ENCODE assay signal across 9 mouse cellular contexts in the genomic region with DNA sequence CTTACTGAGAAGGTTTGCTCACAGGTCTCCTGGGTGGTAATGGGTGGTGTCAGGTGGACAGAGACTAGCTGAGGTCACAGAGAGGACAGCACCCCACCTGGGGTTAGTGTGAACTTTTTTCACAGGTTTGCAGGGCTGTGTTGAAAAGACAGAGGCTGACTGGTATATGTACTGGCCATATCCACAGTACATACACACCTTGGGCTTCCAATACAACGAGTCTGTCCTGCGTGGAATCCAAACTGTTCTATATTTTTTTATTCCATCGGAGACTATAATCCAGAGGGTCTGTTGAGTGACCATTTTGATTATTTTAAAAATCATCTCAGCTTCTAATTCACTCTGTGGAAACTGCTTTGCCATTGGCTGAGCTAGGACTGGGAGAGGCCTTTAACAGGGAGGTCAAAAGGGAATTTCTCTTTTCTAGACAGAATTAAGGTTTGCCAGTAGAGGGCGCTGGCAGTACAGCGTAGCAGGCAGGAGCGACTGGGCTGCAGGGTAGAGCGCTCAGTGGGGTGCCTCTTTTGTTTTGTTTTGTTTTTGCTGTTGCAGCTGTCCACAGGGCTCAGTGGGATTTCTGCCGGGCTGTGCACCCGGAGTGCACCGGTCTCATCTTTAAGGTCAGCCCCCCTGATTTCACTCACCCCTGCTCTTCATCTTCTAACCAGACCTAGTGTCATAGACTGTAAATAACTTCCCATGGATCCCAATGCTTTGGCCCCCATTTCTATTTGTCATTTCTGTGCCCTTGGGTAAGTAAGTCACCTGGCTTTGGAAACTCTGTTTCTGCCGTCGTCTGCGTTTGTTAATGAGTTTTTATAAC. TPM values are rescaled to one million over a fixed set of nuclear protein-coding genes. Genes with fewer than 3 reads are reported as not detected.
A peak's percentile ranks its signal among the peaks of the same experiment; 100 is the strongest.
DNase-seq lines count a peak whose midpoint lies in the region; ATAC-seq and TF ChIP-seq lines count a peak whose summit lies in the region.
"Had no signal": no experiment of that assay in that cellular context is flagged by ENCODE, and none has a peak within 500 bp of the region (broad histone marks: within the 10 kb centered on the region; RNA-seq: fewer than 3 reads in every experiment).

No protein-coding gene starts in this region.

- no peaks in the 10 kb centered on the region for H3K9me3 ChIP-seq in embryonic facial prominence, embryonic 15.5 days (replicated peaks)

- H3K27me3 ChIP-seq in C2C12 (ENCODE audit: control insufficient read depth, insufficient read depth, insufficient read length): no peaks in the 10 kb centered on the region
- no peaks in the 10 kb centered on the region for H3K27me3 ChIP-seq in embryonic facial prominence, embryonic 15.5 days

- H3K4me3 ChIP-seq in C2C12 (ENCODE audit: insufficient read depth, poor library complexity, severe bottlenecking): no peak overlapping the region
- peak overlapping the region; percentile 20; the same call in 1 of the 2 replicates for H3K4me3 ChIP-seq in embryonic facial prominence, embryonic 15.5 days (replicated peaks)
- H3K4me3 ChIP-seq in lung, adult 2 months (replicated peaks; ENCODE audit: extremely low read depth, low read depth, low read length): no peak overlapping the region
- no peak overlapping the region for H3K4me3 ChIP-seq in olfactory bulb, adult 2 months (ENCODE audit: insufficient read depth, low read depth, low read length)
- H3K4me3 ChIP-seq: erythroblast, embryonic 14.5 days had no signal

- H3K79me3 ChIP-seq in C2C12 (ENCODE audit: low read depth): no peaks in the 10 kb centered on the region

- H3K4me2 ChIP-seq in embryonic facial prominence, embryonic 15.5 days (replicated peaks): peak overlapping the region; percentile 44

- 24% methylated on average over 13 of the region's 13 CpGs for WGBS in embryonic facial prominence, embryonic 15.5 days
- 26% methylated on average over 13 of the region's 13 CpGs for WGBS in lung, adult 2 months
- WGBS in olfactory bulb, adult 2 months: 29% methylated on average over 13 of the region's 13 CpGs

- no peak overlapping the region for H3K9ac ChIP-seq in embryonic facial prominence, embryonic 15.5 days

- intact Hi-C loops in heart, postnatal 14 days (cut with DNase I): loop anchor here (10.0 kb wide), 1 partner anchor 197 kb away; a partner anchor contains a TSS

- TF ChIP-seq POLR2A in lung, adult 2 months (IDR thresholded peaks at IDR 0.05; ENCODE audit: borderline replicate concordance, extremely low read depth, low read depth, low read length): no peak
- TF ChIP-seq POLR2A in olfactory bulb, adult 2 months (IDR thresholded peaks at IDR 0.05; ENCODE audit: insufficient read depth, low read depth, low read length): no peak

- no peaks in the 10 kb centered on the region for H3K79me2 ChIP-seq in C2C12 (ENCODE audit: control insufficient read depth, insufficient read depth)

- peak; percentile 39; the same call in 1 of the 2 replicates for ATAC-seq in embryonic facial prominence, embryonic 15.5 days (ENCODE audit: insufficient number of reproducible peaks, low FRiP score, low TSS enrichment, low read depth)

- no peaks in the 10 kb centered on the region for H3K4me1 ChIP-seq in embryonic facial prominence, embryonic 15.5 days
- H3K4me1 ChIP-seq in lung, adult 2 months (ENCODE audit: control insufficient read depth, insufficient read depth, low read length): no peaks in the 10 kb centered on the region
- no peaks in the 10 kb centered on the region; the same call in 1 of the 2 replicates for H3K4me1 ChIP-seq in olfactory bulb, adult 2 months (ENCODE audit: control insufficient read depth, insufficient read depth, low read length)

- DNase-seq in brain, adult 2 months (ENCODE audit: low read depth, low spot score): peak; percentile 79
- peak; percentile 45 to 74 for DNase-seq in heart, postnatal 14 days
- peak; percentile 80 for DNase-seq in layer of hippocampus, adult 11-12 months (ENCODE audit: low spot score)
- peak; percentile 42 for DNase-seq in lung, adult 2 months
- DNase-seq in thymus, postnatal 25 days: peak; percentile 23

- H3K27ac ChIP-seq in embryonic facial prominence, embryonic 15.5 days (replicated peaks): no peak overlapping the region
- no peak overlapping the region for H3K27ac ChIP-seq in olfactory bulb, adult 2 months (ENCODE audit: insufficient read depth, low read depth, low read length)

- peak; percentile 55 for TF ChIP-seq CTCF in C2C12 (IDR thresholded peaks at IDR 0.05; ENCODE audit: control insufficient read depth, insufficient read depth, insufficient read length)
- peak; percentile 77 for TF ChIP-seq CTCF in lung, adult 2 months (IDR thresholded peaks at IDR 0.05; ENCODE audit: insufficient read depth, low read length)
- peak; percentile 57; the same call in 1 of the 2 replicates for TF ChIP-seq CTCF in olfactory bulb, adult 2 months (IDR thresholded peaks at IDR 0.05; ENCODE audit: insufficient read depth, low read depth, low read length)

- H3K36me3 ChIP-seq in C2C12 (ENCODE audit: control insufficient read depth, insufficient read depth): no peaks in the 10 kb centered on the region
- no peaks in the 10 kb centered on the region for H3K36me3 ChIP-seq in embryonic facial prominence, embryonic 15.5 days

- no peak overlapping the region for H3ac ChIP-seq in C2C12 (ENCODE audit: control insufficient read depth, insufficient read length, low read depth)

TF ChIP-seq in C2C12, 6 proteins besides CTCF, POLR2A, EP300 and RAD21:
- TF ChIP-seq FOSL1 (IDR thresholded peaks at IDR 0.05; ENCODE audit: insufficient read depth, low read length, poor library complexity, severe bottlenecking) (no peak), MYOD1 (IDR thresholded peaks at IDR 0.05; ENCODE audit: control insufficient read depth, insufficient read length, low read depth) (peak; percentile 59), CEBPB (IDR thresholded peaks at IDR 0.05; ENCODE audit: low read depth) (no peak)

RNA-seq across cellular contexts. Expression of a gene that starts 35.9 kb away (rescaled TPM):
- polyA plus RNA-seq in C2C12 (2012; fragmentation: generic; extraction: Trizol): 0.05 TPM
- polyA plus RNA-seq in embryonic facial prominence, embryonic 15.5 days (2015; fragmentation: Nextera tagmentation; extraction: Ambion mirVana): 0.20 and 0.23 TPM in 2 replicates
- under 1 TPM; 0.17 to 0.41 TPM for total RNA-seq in heart, postnatal 14 days (2021)
- 0.88 and 0.93 TPM in 2 replicates for polyA plus RNA-seq in lung, adult 2 months (2012; rRNA removed)
- not detected in 2 replicates for polyA plus RNA-seq in olfactory bulb, adult 2 months (2012; ENCODE audit: insufficient read depth, insufficient read length, low replicate concordance, missing spikeins)

Comparison
In these comparisons a context has a peak if more than half of its experiments do, and no peak if none do; other contexts are left out.
1. DNase-seq: peak in every context shown above with its lines; median percentile 80 in layer of hippocampus, adult 11-12 months; 79 in brain, adult 2 months; 60 in heart, postnatal 14 days; 42 in lung, adult 2 months; 23 in thymus, postnatal 25 days.